In genomic region chr3:148818414-148819105, GRCm38 (mm10) we compare ENCODE assay signal across 18 mouse cellular contexts.
DNase-seq lines count a peak whose midpoint lies in the region; ATAC-seq and TF ChIP-seq lines count a peak whose summit lies in the region.
"Had no signal": no experiment of that assay in that cellular context is flagged by ENCODE, and none has a peak within 500 bp of the region (broad histone marks: within the 10 kb centered on the region; RNA-seq: fewer than 3 reads in every experiment).

No protein-coding gene starts in this region.

- no peaks in the 10 kb centered on the region for H3K9me3 ChIP-seq in kidney, postnatal 0 days (replicated peaks; ENCODE audit: low read length)
- H3K9me3 ChIP-seq: embryonic facial prominence, embryonic 12.5 days; heart, embryonic 10.5 days; hindbrain, embryonic 12.5 days had no signal

- no peak for TF ChIP-seq CTCF in kidney, postnatal 0 days (IDR thresholded peaks at IDR 0.05; ENCODE audit: low read depth)

- H3K4me3 ChIP-seq in kidney, postnatal 0 days (replicated peaks; ENCODE audit: low read depth, low read length): no peak overlapping the region
- H3K4me3 ChIP-seq: embryonic facial prominence, embryonic 12.5 days; heart, embryonic 10.5 days; hindbrain, embryonic 12.5 days had no signal

- H3K27ac ChIP-seq in kidney, postnatal 0 days: no peak overlapping the region
- H3K27ac ChIP-seq: embryonic facial prominence, embryonic 12.5 days; heart, embryonic 10.5 days; hindbrain, embryonic 12.5 days had no signal

- no peaks in the 10 kb centered on the region for H3K4me1 ChIP-seq in kidney, postnatal 0 days (replicated peaks; ENCODE audit: insufficient read depth, low read length)
- H3K4me1 ChIP-seq: embryonic facial prominence, embryonic 12.5 days; heart, embryonic 10.5 days; hindbrain, embryonic 12.5 days had no signal

- ATAC-seq in kidney, postnatal 0 days (replicated peaks; ENCODE audit: low FRiP score, low read depth): no peak
- no peak for ATAC-seq in megakaryocyte-erythroid progenitor cell, adult 5-6 weeks (replicated peaks; ENCODE audit: low FRiP score, low TSS enrichment, poor library complexity, severe bottlenecking)
- ATAC-seq: forebrain, embryonic 16.5 days; inflammation-experienced regulatory T-cells, adult 6 months had no signal

- 47% methylated on average over 6 of the region's 6 CpGs for WGBS in kidney, postnatal 0 days

- H3K4me2 ChIP-seq in kidney, postnatal 0 days (ENCODE audit: low read length): no peak overlapping the region
- H3K4me2 ChIP-seq: embryonic facial prominence, embryonic 12.5 days; hindbrain, embryonic 12.5 days had no signal

- H3K27me3 ChIP-seq in kidney, postnatal 0 days (ENCODE audit: insufficient read depth, low read length): no peaks in the 10 kb centered on the region
- H3K27me3 ChIP-seq: embryonic facial prominence, embryonic 12.5 days; hindbrain, embryonic 12.5 days had no signal

- peak; percentile 45 for DNase-seq in kidney, postnatal 0 days (ENCODE audit: low spot score)
- DNase-seq in kidney, adult 18-20 months: no peak
- peak; percentile 86 for DNase-seq in adrenal gland, adult 2 months
- DNase-seq in adrenal gland, postnatal 10 days: peak; percentile 71
- no peak for DNase-seq in thymus, postnatal 4 days
- DNase-seq: cerebellum, adult 11-12 months; cerebellum, adult 9-10 months; cerebellum, postnatal 25 days; gastrocnemius, postnatal 10 days; heart, adult 18-20 months; heart, postnatal 10 days; heart, postnatal 4 days had no signal

- peaks cover 40% of the 10 kb centered on the region for H3K36me3 ChIP-seq in kidney, postnatal 0 days (ENCODE audit: insufficient read depth, low read length)

- no peak overlapping the region for H3K9ac ChIP-seq in kidney, postnatal 0 days (ENCODE audit: low read depth, low read length)
- H3K9ac ChIP-seq: embryonic facial prominence, embryonic 12.5 days; hindbrain, embryonic 12.5 days had no signal

Comparison
In these comparisons a context has a peak if more than half of its experiments do, and no peak if none do; other contexts are left out.
1. DNase-seq: peak in kidney, postnatal 0 days (single experiment), adrenal gland, adult 2 months (single experiment) and adrenal gland, postnatal 10 days (single experiment); none in kidney, adult 18-20 months (single experiment) and thymus, postnatal 4 days (single experiment).